Mouse (Mus musculus) C2C12 (cell line): ENCODE results near the gene Specc1l. TPM values are rescaled to one million over a fixed set of nuclear protein-coding genes. Genes with fewer than 3 reads are reported as not detected.
"Not testable (repeated sequence)": the region's sequence is repeated elsewhere in the genome, so short reads cannot be mapped to it uniquely, and the experiment has no call there.

Experiments
- H3K27me3 ChIP-seq: one replicate; pipeline ENCODE4 v1.6.1; 2011; ENCODE audit not compliant: control insufficient read depth, insufficient read depth, insufficient read length
- H3K36me3 ChIP-seq: one replicate; pipeline ENCODE4 v1.6.1; 2011; ENCODE audit not compliant: control insufficient read depth, insufficient read depth
- H3K4me3 ChIP-seq: one replicate; pipeline ENCODE4 v1.5.1; 2011; ENCODE audit warnings: mild to moderate bottlenecking, control low read depth; ENCODE audit not compliant: poor library complexity, insufficient read depth, severe bottlenecking
- H3K79me2 ChIP-seq: one replicate; pipeline ENCODE4 v1.6.1; 2011; ENCODE audit not compliant: control insufficient read depth, insufficient read depth
- H3K79me3 ChIP-seq: one replicate; pipeline ENCODE4 v1.6.1; 2011; ENCODE audit warnings: low read depth, control low read depth
- H3ac ChIP-seq: one replicate; pipeline ENCODE3; 2011; ENCODE audit warnings: low read depth; ENCODE audit not compliant: control insufficient read depth, insufficient read length
- CEBPB ChIP-seq: IDR thresholded peaks from one replicate; pipeline ENCODE4 v1.6.1; 2011; ENCODE audit warnings: low read depth, mild to moderate bottlenecking, control low read depth, moderate library complexity
- CTCF ChIP-seq: IDR thresholded peaks from one replicate; pipeline ENCODE4 v1.5.1; 2011; ENCODE audit not compliant: control insufficient read depth, insufficient read depth, insufficient read length
- FOSL1 ChIP-seq: IDR thresholded peaks from one replicate; pipeline ENCODE4 v1.8.0; 2011; ENCODE audit warnings: mild to moderate bottlenecking, low read length; ENCODE audit not compliant: poor library complexity, insufficient read depth, severe bottlenecking
- MAX ChIP-seq: IDR thresholded peaks from one replicate; pipeline ENCODE4 v1.6.1; 2011; ENCODE audit warnings: mild to moderate bottlenecking, control low read depth
- MYOD1 ChIP-seq: IDR thresholded peaks from one replicate; pipeline ENCODE4 v1.6.1; 2011; ENCODE audit warnings: low read depth; ENCODE audit not compliant: control insufficient read depth, insufficient read length
- MYOG ChIP-seq: IDR thresholded peaks from one replicate; pipeline ENCODE4 v1.6.1; 2011; ENCODE audit not compliant: control insufficient read depth, insufficient read length; ENCODE audit errors: extremely low read depth
- USF1 ChIP-seq: IDR thresholded peaks from one replicate; pipeline ENCODE4 v1.6.1; 2011; ENCODE audit warnings: low read depth, mild to moderate bottlenecking, control low read depth, moderate library complexity
- polyA plus RNA-seq: library from polyadenylated mRNA; unstranded; fragments of >200 nt; fragmentation: generic; extraction: Trizol; gene quantifications from one replicate; pipeline ENCODE4 v1.2.1, GENCODE M21; 2012; ENCODE audit warnings: missing spikeins

Specc1l gene
- polyA plus RNA-seq, 1 experiment, result 19.1 TPM

- TF ChIP-seq MAX (no peak), MYOG (no peak), CEBPB (no peak), FOSL1 (no peak), USF1 (no peak), CTCF (no peak)
- H3K36me3 ChIP-seq, result peaks cover 28% of the 10 kb centered on the region
- no peaks in the 10 kb centered on the region for H3K79me3 ChIP-seq
- peaks cover 8% of the 10 kb centered on the region for H3K79me2 ChIP-seq
- no peaks in the 10 kb centered on the region for H3K27me3 ChIP-seq
- no peak overlapping the region for H3ac ChIP-seq
- H3K4me3 ChIP-seq, result no peak overlapping the region
Observed at GRCm38 (mm10) chr10:75290650-75291049, 78.8 kb downstream of the Specc1l start.

- TF ChIP-seq MAX (no peak), CEBPB (no peak), MYOD1 (no peak), MYOG (no peak), CTCF (no peak), FOSL1 (no peak), USF1 (no peak)
- no peaks in the 10 kb centered on the region for H3K27me3 ChIP-seq
- H3K79me3 ChIP-seq, result no peaks in the 10 kb centered on the region
- H3ac ChIP-seq, result no peak overlapping the region
- H3K36me3 ChIP-seq, result peaks cover 30% of the 10 kb centered on the region
- peaks cover 8% of the 10 kb centered on the region for H3K79me2 ChIP-seq
- no peak overlapping the region for H3K4me3 ChIP-seq
Observed at GRCm38 (mm10) chr10:75291338-75291737, 79.5 kb downstream of the Specc1l start.

GRCm38 (mm10) chr10:75292206-75292605 is 80.3 kb downstream of the Specc1l start:
- not testable (repeated sequence) for H3K27me3 ChIP-seq, H3ac ChIP-seq, H3K4me3 ChIP-seq, H3K79me2 ChIP-seq, H3K79me3 ChIP-seq
- H3K36me3 ChIP-seq, result peaks cover 34% of the 10 kb centered on the region

GRCm38 (mm10) chr10:75293288-75293687 is 81.4 kb downstream of the Specc1l start:
- Histone ChIP-seq H3K27me3 (no peaks in the 10 kb centered on the region), H3K79me2 (no peaks in the 10 kb centered on the region), H3K36me3 (peaks cover 43% of the 10 kb centered on the region), H3ac (no peak overlapping the region), H3K79me3 (no peaks in the 10 kb centered on the region), H3K4me3 (no peak overlapping the region)
- TF ChIP-seq CTCF (no peak), FOSL1 (no peak), MAX (no peak), MYOD1 (no peak), MYOG (no peak)

- no peak for TF ChIP-seq MYOD1
- no peak for TF ChIP-seq MYOG
- no peak for TF ChIP-seq MAX
- no peak for TF ChIP-seq CTCF
- TF ChIP-seq USF1, result no peak
- TF ChIP-seq FOSL1, result no peak
- no peak for TF ChIP-seq CEBPB
- Histone ChIP-seq H3ac (no peak overlapping the region), H3K36me3 (peaks cover 38% of the 10 kb centered on the region), H3K79me2 (peaks cover 6% of the 10 kb centered on the region), H3K79me3 (no peaks in the 10 kb centered on the region), H3K27me3 (no peaks in the 10 kb centered on the region), H3K4me3 (no peak overlapping the region)
Observed at GRCm38 (mm10) chr10:75294362-75294761, 82.5 kb downstream of the Specc1l start.

- Histone ChIP-seq H3K27me3 (no peaks in the 10 kb centered on the region), H3ac (no peak overlapping the region), H3K79me2 (peaks cover 6% of the 10 kb centered on the region), H3K79me3 (no peaks in the 10 kb centered on the region), H3K36me3 (peaks cover 38% of the 10 kb centered on the region), H3K4me3 (no peak overlapping the region)
- TF ChIP-seq CTCF, result no peak
- no peak for TF ChIP-seq FOSL1
- no peak for TF ChIP-seq MYOD1
- TF ChIP-seq USF1, result no peak
- TF ChIP-seq CEBPB, result no peak
Observed at GRCm38 (mm10) chr10:75294926-75295325, 83.1 kb downstream of the Specc1l start.
